Mouse (Mus musculus) megakaryocyte-erythroid progenitor cell, adult 5 weeks (primary cell): ENCODE measurements around the gene Pak1. TPM values are rescaled to one million over a fixed set of nuclear protein-coding genes. Genes with fewer than 3 reads are reported as not detected.

Source experiments
- polyA plus RNA-seq: library from polyadenylated mRNA; stranded (reverse); fragments of >175 nt; gene quantifications from 2 replicates; pipeline ENCODE4 v1.2.3, GENCODE M21; 2012

Gene Pak1
- polyA plus RNA-seq = 34.9 and 39.7 TPM in 2 replicates

GRCm38 (mm10) chr7:97788190-97788668 is at the start of gene Pak1:
Pak1 (plus strand) TSS chr7:97788541.

GRCm38 (mm10) chr7:97919742-97920141 is 131.4 kb downstream of the Pak1 start, which contains the start of gene Gdpd4:
Gdpd4 (plus strand) TSS chr7:97919955.

Other genes starting within 250 kb of the Pak1 start
- 6.8 and 8.5 TPM in 2 replicates for gene Aamdc, start 209.0 kb upstream of the Pak1 start, polyA plus RNA-seq
- gene Rsf1, start 208.7 kb upstream of the Pak1 start, polyA plus RNA-seq = 7.5 and 13.2 TPM in 2 replicates
- 53.1 and 55.7 TPM in 2 replicates for gene Clns1a, start 91.9 kb upstream of the Pak1 start, polyA plus RNA-seq
- 3.9 and 6.1 TPM in 2 replicates for gene Aqp11, start 50.3 kb upstream of the Pak1 start, polyA plus RNA-seq
- not detected in 2 replicates for gene Gdpd4, start 131.4 kb downstream of the Pak1 start, polyA plus RNA-seq